Mouse (Mus musculus) liver, embryonic 14.5 days (tissue): ENCODE measurements at regions not wholly inside any gene's neighbourhood (a gene's known extent, or its start where the extent isn't known, plus 50 kb on each side); places are given as distances from the start of the nearest gene placed in this dataset.

Source experiments
- CTCF ChIP-seq: IDR thresholded peaks from 2 replicates; pipeline ENCODE4 v1.5.1; 2016; ENCODE audit warnings: antibody characterized with exemption, low read depth, control low read depth
- EP300 ChIP-seq: IDR thresholded peaks from 2 replicates; pipeline ENCODE4 v1.6.1; 2016; ENCODE audit warnings: antibody characterized with exemption, low read depth

- TF ChIP-seq CTCF (no peak), EP300 (no peak)
These were observed 1550.2 kb upstream of the Acvr2a start for GRCm38 (mm10) chr2:47263690-47264089.
